ENCODE assay signal across 19 mouse cellular contexts in the genomic region with DNA sequence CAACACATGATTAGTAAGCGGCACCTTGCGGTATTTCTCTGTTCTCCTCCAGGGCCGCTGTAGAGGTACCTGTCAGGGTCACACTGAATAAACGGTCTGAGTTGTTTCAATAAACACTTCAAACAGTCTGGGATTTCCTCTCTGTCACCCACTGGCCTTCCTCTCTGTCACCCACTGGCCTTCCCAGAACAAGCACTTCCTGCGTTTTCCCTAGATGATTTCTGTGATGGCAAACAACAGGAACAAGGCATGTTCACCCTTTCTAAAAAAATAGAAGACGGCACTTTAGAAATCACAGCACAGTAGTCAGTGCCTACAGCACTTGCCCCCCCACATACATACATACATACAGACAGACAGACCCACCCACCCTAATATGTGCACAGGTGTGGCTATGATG.
"Had no signal": no experiment of that assay in that cellular context is flagged by ENCODE, and none has a peak within 500 bp of the region (broad histone marks: within the 10 kb centered on the region; RNA-seq: fewer than 3 reads in every experiment).

No protein-coding gene starts in this region.

- H3K27me3 ChIP-seq: heart, embryonic 12.5 days; hindbrain, embryonic 12.5 days; intestine, embryonic 15.5 days; limb, embryonic 12.5 days; liver, embryonic 13.5 days; liver, embryonic 15.5 days had no signal

- H3K4me1 ChIP-seq: heart, embryonic 12.5 days; hindbrain, embryonic 10.5 days; hindbrain, embryonic 12.5 days; intestine, embryonic 15.5 days; limb, embryonic 10.5 days; limb, embryonic 12.5 days; liver, embryonic 13.5 days; liver, embryonic 15.5 days had no signal

- H3K4me3 ChIP-seq: heart, embryonic 12.5 days; hindbrain, embryonic 10.5 days; hindbrain, embryonic 12.5 days; intestine, embryonic 15.5 days; layer of hippocampus, adult 2 months; left cerebral cortex, adult 2 months; limb, embryonic 10.5 days; limb, embryonic 12.5 days; liver, embryonic 13.5 days; liver, embryonic 15.5 days had no signal

- H3K27ac ChIP-seq: hindbrain, embryonic 10.5 days; hindbrain, embryonic 12.5 days; hindbrain, embryonic 14.5 days; intestine, embryonic 15.5 days; layer of hippocampus, adult 2 months; left cerebral cortex, adult 2 months; limb, embryonic 10.5 days; limb, embryonic 12.5 days; liver, embryonic 13.5 days; liver, embryonic 15.5 days had no signal

- DNase-seq: gastrocnemius, postnatal 25 days; heart, postnatal 10 days; heart, postnatal 4 days; kidney, postnatal 10 days; kidney, postnatal 25 days; kidney, postnatal 4 days; liver; liver, embryonic 13.5 days; liver, postnatal 0 days had no signal

- H3K9me3 ChIP-seq: intestine, embryonic 15.5 days; limb, embryonic 10.5 days; liver, embryonic 13.5 days; liver, embryonic 15.5 days had no signal
